Mouse (Mus musculus) cerebellum, adult 2 months (tissue): ENCODE results near the gene Dzip1. TPM values are rescaled to one million over a fixed set of nuclear protein-coding genes. Genes with fewer than 3 reads are reported as not detected.

Experiments
- DNase-seq, 2 experiments: peaks; one replicate each; pipeline ENCODE4 v3.0.0; 2021
- H3K27ac ChIP-seq: fragments of 200-500 bp; 2 replicates; pipeline ENCODE4 v1.5.1; 2012; ENCODE audit warnings: low read length, control low read depth, inconsistent platforms; ENCODE audit not compliant: insufficient read depth
- H3K27me3 ChIP-seq: fragments of 200-500 bp; 2 replicates; pipeline ENCODE4 v1.6.1; 2012; ENCODE audit warnings: inconsistent platforms, mild to moderate bottlenecking, low read length, moderate library complexity; ENCODE audit not compliant: control insufficient read depth, insufficient read depth
- H3K4me1 ChIP-seq: fragments of 200-500 bp; 2 replicates; pipeline ENCODE4 v1.6.1; 2011; ENCODE audit warnings: low read length; ENCODE audit not compliant: control insufficient read depth, insufficient read depth
- H3K4me3 ChIP-seq: fragments of 200-500 bp; replicated peaks from 2 replicates; pipeline ENCODE3; 2011; ENCODE audit warnings: mild to moderate bottlenecking, low read depth, low read length, control low read depth; ENCODE audit not compliant: insufficient read depth
- CTCF ChIP-seq: fragments of 200-500 bp; IDR thresholded peaks from 2 replicates; pipeline ENCODE4 v1.5.1; 2011; ENCODE audit warnings: low read depth, mild to moderate bottlenecking, control low read depth, low read length, moderate library complexity, borderline replicate concordance; ENCODE audit not compliant: insufficient read depth
- POLR2A ChIP-seq: fragments of 200-500 bp; IDR thresholded peaks from 2 replicates; pipeline ENCODE4 v1.6.1; 2011; ENCODE audit warnings: low read length, control low read depth, borderline replicate concordance; ENCODE audit not compliant: insufficient read depth
- WGBS: fragments of 180-500 bp; shearing (Covaris S2); methylation state at CpG from one replicate; pipeline ENCODE4 v1.1.7; 2018; 5-methylcytosine and 5-hydroxymethylcytosine counted together
- polyA plus RNA-seq: library from polyadenylated mRNA; depleted of rRNA; stranded (reverse); fragments of >200 nt; gene quantifications from 2 replicates; pipeline ENCODE4 v1.2.3, GENCODE M21; 2012

Dzip1 gene
- polyA plus RNA-seq, 1 experiment, result 75.3 TPM

DNA sequence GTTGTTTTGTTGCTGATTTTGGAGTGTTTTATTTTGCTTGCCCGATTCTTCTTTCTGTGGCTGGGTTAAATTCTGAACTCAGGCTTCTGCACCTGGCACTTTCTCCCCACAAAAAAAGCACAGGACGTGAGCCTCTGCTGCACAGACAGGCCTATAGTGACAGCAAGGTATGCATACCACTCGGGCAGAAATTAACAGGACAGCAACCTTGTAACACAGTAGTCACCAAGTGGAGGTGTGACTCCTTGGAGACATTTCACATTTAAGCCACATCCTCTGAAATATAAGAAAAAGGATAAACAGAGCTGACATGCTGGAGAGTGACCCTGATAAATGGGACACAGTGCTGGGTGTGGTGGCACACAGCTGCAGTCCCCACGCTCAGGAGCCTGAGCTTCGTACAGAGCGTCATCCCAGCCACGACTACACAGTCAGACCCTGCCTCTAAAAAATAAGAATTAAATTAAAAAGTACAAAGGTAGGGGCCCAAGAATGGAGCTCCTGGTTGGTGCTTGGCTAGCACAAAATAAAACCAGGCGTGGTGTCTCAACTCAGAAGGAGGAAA, 86.6 kb downstream of the Dzip1 start:
- no peaks in the 10 kb centered on the region for H3K4me1 ChIP-seq
- 80% methylated on average over 8 of the region's 8 CpGs for WGBS
- TF ChIP-seq POLR2A (no peak), CTCF (no peak)
- no peaks in the 10 kb centered on the region for H3K27me3 ChIP-seq
- no peak for DNase-seq
- H3K4me3 ChIP-seq, result no peak overlapping the region
- no peak overlapping the region for H3K27ac ChIP-seq

DNA sequence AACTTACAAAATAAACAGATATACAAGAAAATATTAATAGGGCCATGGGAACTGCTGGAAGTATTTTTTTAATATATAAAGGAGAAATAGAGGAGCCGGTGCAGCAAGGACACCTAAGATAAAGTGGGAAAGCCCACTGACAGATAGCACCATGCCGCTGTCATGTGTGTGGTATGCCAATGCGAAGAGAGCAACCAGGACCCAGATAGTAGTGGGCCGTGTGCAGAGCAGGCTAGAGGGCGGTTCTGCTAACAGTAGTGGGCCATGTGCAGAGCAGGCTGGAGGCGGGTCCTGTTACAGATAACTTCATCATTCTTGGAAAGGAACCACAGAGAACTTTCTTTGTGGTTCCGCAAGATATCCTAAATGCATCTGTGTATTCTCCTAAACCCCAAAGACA, 88.5 kb downstream of the Dzip1 start:
- DNase-seq, result no peak
- WGBS, result 91% methylated on average over 7 of the region's 7 CpGs
- no peak for TF ChIP-seq CTCF
- TF ChIP-seq POLR2A, result no peak
- Histone ChIP-seq H3K27me3 (no peaks in the 10 kb centered on the region), H3K4me1 (no peaks in the 10 kb centered on the region), H3K4me3 (no peak overlapping the region), H3K27ac (no peak overlapping the region)

DNA sequence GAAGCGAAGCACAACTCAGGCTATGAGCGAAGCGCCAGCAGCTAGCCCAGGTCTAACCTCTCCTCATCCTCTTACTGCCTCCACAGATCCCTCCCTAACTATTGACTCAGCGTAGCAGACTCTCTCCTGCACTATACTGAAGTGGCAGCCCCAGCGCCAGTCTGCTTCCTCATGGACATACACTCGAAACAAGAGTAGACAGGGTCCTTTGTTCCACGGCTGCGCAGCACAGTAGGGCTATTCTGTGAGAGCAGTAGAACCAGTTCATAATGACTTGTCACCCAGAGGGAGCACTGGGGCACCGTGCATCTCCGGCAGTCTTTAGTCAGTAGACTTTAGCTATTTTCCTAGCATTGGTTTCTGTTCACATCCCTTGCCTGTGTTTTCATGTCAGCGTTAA, 89.1 kb downstream of the Dzip1 start:
- Histone ChIP-seq H3K27ac (no peak overlapping the region), H3K4me3 (no peak overlapping the region), H3K4me1 (no peaks in the 10 kb centered on the region), H3K27me3 (no peaks in the 10 kb centered on the region)
- WGBS, result 83% methylated on average over 11 of the region's 11 CpGs
- no peak for DNase-seq
- TF ChIP-seq CTCF (no peak), POLR2A (no peak)

DNA sequence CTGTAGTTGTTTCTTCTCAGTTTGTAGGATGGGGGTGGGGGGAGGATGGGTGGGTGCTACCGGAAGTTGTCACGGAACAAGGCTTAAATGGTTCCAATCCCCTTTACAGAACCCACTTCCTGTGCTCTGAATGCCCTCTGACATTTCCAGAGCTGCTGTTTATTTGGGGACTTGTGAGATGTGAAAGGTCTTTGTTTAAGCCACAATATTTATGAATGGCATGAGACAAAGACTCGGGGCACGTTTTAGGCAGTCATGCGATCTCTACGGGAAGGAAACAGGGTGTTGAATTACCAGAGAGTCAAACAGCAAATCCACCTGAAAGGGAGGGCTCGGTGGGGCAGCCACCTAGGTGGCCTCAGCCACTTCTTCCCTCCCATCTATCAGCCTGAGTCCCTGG, 90.9 kb downstream of the Dzip1 start:
- 19% methylated on average over 7 of the region's 7 CpGs for WGBS

DNA sequence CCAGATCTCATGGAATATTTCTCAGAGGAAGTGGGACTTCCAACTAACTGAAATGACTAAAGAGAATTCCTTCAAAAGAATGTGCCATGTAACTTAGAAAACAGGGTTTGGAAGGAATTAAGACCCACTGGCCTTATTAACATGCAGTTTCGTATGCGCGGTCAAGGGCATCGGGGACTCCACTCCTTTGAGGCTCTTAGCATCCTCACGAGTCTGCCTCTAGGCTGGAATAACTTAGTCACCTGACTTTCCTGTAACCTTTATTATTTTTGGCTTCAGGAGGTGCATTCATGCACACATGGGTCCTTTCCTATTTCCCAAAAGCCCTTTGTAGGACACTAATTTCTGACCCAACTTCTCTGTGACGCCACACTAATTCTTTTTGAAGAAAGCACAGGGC, 92.0 kb downstream of the Dzip1 start:
- TF ChIP-seq POLR2A (no peak), CTCF (no peak)
- H3K4me3 ChIP-seq, result no peak overlapping the region
- DNase-seq, result no peak
- 89% methylated on average over 6 of the region's 6 CpGs for WGBS
- no peak overlapping the region for H3K27ac ChIP-seq
- H3K27me3 ChIP-seq, result no peaks in the 10 kb centered on the region
- no peaks in the 10 kb centered on the region for H3K4me1 ChIP-seq

More for the DNA sequence above, 90.9 kb downstream of the Dzip1 start:
- Histone ChIP-seq H3K27me3 (no peaks in the 10 kb centered on the region), H3K4me3 (no peak overlapping the region), H3K4me1 (no peaks in the 10 kb centered on the region), H3K27ac (no peak overlapping the region)
- TF ChIP-seq CTCF (no peak), POLR2A (no peak)
- no peak for DNase-seq

DNA sequence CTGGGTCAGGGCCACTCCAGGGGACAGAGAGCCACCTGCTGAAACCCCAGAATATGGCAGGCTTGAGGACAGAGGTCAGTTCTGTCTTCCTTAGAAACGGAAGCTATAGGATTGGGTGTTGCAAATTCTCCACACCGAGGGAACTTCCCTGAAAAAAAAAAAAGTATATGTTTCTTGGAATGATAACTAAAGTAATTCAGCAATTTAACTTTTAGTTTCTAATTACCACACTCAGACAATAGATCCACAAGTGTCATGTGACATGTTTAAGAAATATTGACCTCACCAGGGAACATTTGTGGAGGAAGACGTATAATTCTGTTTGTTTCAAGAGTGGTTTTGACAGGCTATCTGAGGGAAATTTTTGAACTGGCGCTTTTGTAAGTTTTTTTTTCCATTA, 93.7 kb downstream of the Dzip1 start:
- Histone ChIP-seq H3K27me3 (no peaks in the 10 kb centered on the region), H3K4me3 (no peak overlapping the region), H3K4me1 (no peaks in the 10 kb centered on the region), H3K27ac (no peak overlapping the region)
- WGBS, result 82% methylated on average over 4 of the region's 4 CpGs
- no peak for DNase-seq
- TF ChIP-seq CTCF, result no peak
- TF ChIP-seq POLR2A, result no peak

DNA sequence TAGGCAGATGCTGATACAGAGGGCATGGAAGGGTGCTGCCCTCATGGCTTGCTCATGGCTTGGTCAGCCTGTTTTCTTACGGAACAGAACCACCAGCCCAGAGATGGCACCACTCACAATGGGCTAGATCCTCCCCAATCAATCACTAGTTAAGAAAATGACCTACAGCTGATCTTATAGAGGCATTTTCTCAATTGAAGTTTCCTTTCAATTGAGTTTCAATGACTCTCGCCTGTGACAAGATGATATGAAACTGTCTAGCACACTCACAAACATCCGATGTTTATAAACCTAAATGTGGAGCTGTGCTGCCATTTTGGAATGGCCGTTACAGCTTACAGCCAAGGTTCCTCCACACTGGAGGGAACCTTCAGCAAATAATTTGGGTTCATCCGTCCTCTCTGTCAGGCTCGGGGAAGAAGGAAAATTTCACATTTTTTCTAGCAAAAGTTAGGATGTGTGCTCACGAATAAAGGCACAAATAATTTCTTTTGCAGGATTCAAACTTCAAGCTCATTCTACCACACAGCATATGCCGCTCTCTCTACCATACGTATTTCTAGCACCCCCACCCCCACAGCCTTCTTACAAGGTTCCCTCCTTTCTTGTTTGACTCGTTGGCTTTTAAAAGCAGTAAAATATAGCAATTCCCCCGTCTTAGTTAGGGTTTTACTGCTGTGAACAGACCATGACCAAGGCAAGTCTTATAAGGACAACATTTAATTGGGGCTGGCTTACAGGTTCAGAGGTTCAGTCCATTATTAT, 95.7 kb downstream of the Dzip1 start:
- no peak for DNase-seq
- TF ChIP-seq CTCF (no peak), POLR2A (no peak)
- H3K27me3 ChIP-seq, result no peaks in the 10 kb centered on the region
- no peaks in the 10 kb centered on the region for H3K4me1 ChIP-seq
- WGBS, result 92% methylated on average over 11 of the region's 11 CpGs
- no peak overlapping the region for H3K27ac ChIP-seq
- no peak overlapping the region for H3K4me3 ChIP-seq

DNA sequence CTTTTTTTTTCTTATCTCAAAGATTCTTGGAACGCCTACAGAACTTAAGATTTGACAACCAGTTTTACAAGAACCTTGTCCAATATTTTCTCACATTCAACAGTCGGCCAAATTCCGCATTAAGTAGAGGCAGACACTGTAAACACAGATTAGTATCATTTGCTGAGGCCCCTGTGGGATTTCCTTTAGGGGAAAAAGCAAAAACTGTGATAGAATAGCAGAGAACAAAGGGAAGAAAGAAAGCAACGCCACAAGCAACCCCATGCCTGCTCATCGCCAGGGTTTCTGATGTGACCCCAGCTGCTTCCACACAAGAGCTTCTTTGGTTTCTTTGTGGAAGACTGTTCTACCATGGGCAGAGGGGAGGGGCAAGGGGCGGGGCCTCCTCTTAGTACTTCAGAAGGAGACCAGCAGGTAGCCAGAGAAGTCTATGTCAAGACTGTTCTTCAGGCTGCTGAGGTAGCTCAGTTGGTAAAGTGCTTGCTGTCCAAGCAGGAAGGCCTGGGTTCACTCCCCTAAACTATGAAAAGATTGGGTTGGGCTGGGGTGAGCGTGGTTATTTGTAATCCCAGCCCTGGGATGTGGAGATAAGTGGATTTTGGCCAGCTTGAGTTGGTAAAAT, 97.9 kb downstream of the Dzip1 start:
- Histone ChIP-seq H3K4me1 (no peaks in the 10 kb centered on the region), H3K27me3 (no peaks in the 10 kb centered on the region), H3K27ac (no peak overlapping the region), H3K4me3 (no peak overlapping the region)
- TF ChIP-seq CTCF, result no peak
- no peak for TF ChIP-seq POLR2A
- WGBS, result 30% methylated on average over 7 of the region's 7 CpGs
- no peak for DNase-seq
